Mouse (Mus musculus) intestine, embryonic 15.5 days (tissue): Measurements from ENCODE around the gene Mplkip. TPM values are rescaled to one million over a fixed set of nuclear protein-coding genes. Genes with fewer than 3 reads are reported as not detected.

Experiments
- ATAC-seq: fragments of 200-750 bp; cut with Nextera tagmentation; 2 replicates; pipeline ENCODE4 v1.8.0; 2017; ENCODE audit warnings: moderate TSS enrichment, moderate library complexity
- H3K27ac ChIP-seq: fragments of 300-500 bp; sonication (generic); 2 replicates; pipeline ENCODE4 v1.5.1; 2015; ENCODE audit warnings: mild to moderate bottlenecking, inconsistent platforms
- H3K27me3 ChIP-seq: fragments of 300-500 bp; sonication (generic); replicated peaks from 2 replicates; pipeline ENCODE4 v1.6.1; 2015; ENCODE audit warnings: inconsistent platforms
- H3K36me3 ChIP-seq: fragments of 300-500 bp; sonication (generic); 2 replicates; pipeline ENCODE4 v1.6.1; 2015; ENCODE audit warnings: inconsistent platforms
- H3K4me1 ChIP-seq: fragments of 300-500 bp; sonication (generic); replicated peaks from 2 replicates; pipeline ENCODE4 v1.6.1; 2015; ENCODE audit warnings: inconsistent platforms
- H3K4me2 ChIP-seq: fragments of 300-500 bp; sonication (generic); replicated peaks from 2 replicates; pipeline ENCODE4 v1.6.1; 2015; ENCODE audit warnings: mild to moderate bottlenecking, inconsistent platforms
- H3K4me3 ChIP-seq: fragments of 300-500 bp; sonication (generic); replicated peaks from 2 replicates; pipeline ENCODE4 v1.5.1; 2015; ENCODE audit warnings: inconsistent platforms
- H3K9ac ChIP-seq: fragments of 300-500 bp; sonication (generic); 2 replicates; pipeline ENCODE4 v1.6.1; 2015; ENCODE audit warnings: inconsistent platforms
- H3K9me3 ChIP-seq: fragments of 300-500 bp; sonication (generic); 2 replicates; pipeline ENCODE4 v1.6.1; 2016; ENCODE audit warnings: inconsistent platforms
- WGBS: fragments of 180-500 bp; shearing (Covaris S2); methylation state at CpG from one replicate; pipeline ENCODE4 v1.1.7; 2015; 5-methylcytosine and 5-hydroxymethylcytosine counted together
- polyA plus RNA-seq: library from polyadenylated mRNA; unstranded; fragments of >200 nt; fragmentation: Nextera tagmentation; extraction: Ambion mirVana; gene quantifications from 2 replicates; pipeline ENCODE4 v1.2.1, GENCODE M21; 2015

Mplkip gene
- polyA plus RNA-seq, result 44.4 and 49.6 TPM in 2 replicates

DNA sequence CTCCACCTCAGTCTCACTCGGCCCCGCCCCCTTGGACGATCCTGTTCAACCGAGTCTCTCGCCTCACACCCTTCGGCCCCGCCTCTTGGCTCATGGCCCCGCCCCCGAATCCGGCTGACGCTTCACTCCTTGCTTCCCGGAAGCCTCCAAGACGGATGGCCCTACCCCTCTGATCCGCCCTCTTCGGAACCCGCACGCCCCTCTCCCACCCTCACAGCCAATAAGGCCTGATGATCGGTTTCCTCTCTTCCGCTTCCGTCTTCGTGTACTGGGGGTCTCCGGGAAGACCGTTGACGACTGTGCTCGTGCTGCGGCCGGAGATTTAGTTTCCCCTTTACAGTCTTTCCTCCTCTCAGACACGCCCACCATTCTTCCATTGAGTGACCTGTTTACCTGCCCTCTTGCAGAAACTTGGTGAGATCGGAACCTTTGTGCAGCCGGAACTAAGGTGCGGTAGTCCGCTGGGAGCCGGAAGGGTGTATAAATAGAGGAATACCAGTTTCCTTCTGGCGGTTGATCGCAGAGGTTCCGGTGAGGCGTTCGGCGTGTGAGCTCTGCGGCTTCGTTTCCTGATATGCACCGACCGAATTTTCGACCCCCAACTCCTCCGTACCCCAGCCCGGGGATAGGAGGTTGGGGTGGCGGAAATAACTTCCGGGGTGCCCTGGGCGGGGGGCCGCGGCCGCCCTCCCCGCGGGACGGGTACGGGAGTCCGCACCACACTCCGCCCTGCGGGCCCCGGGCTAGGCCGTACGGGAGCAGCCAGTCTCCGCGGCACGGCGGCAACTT lies at the start of gene Mplkip, which contains the start of gene Sugct:
Gene Mplkip (plus strand): TSS at position 282 of the 789 bp plus-strand sequence.
Gene Sugct (minus strand): TSS at position 643 of the 789 bp plus-strand sequence.
- Histone ChIP-seq H3K9me3 (no peaks in the 10 kb centered on the region), H3K4me2 (peak within 1 kb of the TSS; percentile 62), H3K36me3 (no peaks in the 10 kb centered on the region), H3K4me1 (0 out of 2 replicates have a peak, but pooled peaks cover 5% of the 10 kb centered on the region), H3K27me3 (no peaks in the 10 kb centered on the region), H3K27ac (peak within 1 kb of the TSS; percentile 91), H3K9ac (peak within 1 kb of the TSS; percentile 87), H3K4me3 (peak within 1 kb of the TSS; percentile 77)
- ATAC-seq, result peak; percentile 98
- under 1% methylated on average over 66 of the region's 66 CpGs for WGBS

DNA sequence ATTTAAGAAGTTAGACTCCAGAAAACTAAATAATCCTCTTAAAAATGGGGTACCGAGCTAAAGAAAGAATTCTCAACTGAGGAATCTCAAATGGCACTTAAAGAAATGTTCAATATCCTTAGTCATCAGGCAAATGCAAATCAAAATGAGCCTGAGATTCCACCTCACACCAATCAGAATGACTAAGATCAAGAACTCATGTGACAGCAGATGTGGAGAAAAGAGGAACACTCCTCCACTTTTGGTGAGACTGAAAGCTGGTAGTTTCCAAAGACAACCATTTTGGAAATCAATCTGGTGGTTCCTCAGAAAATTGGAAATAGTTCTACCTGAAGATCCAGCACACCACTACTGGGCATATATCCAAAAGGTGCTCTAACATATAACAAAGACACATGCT lies 27.6 kb upstream of the Mplkip start:
- Histone ChIP-seq H3K27me3 (no peaks in the 10 kb centered on the region), H3K4me2 (no peak overlapping the region), H3K36me3 (no peaks in the 10 kb centered on the region), H3K27ac (no peak overlapping the region), H3K4me3 (no peak overlapping the region), H3K4me1 (no peaks in the 10 kb centered on the region), H3K9ac (no peak overlapping the region), H3K9me3 (no peaks in the 10 kb centered on the region)
- no peak for ATAC-seq
- 79% methylated on average over 1 of the region's 1 CpGs for WGBS

DNA sequence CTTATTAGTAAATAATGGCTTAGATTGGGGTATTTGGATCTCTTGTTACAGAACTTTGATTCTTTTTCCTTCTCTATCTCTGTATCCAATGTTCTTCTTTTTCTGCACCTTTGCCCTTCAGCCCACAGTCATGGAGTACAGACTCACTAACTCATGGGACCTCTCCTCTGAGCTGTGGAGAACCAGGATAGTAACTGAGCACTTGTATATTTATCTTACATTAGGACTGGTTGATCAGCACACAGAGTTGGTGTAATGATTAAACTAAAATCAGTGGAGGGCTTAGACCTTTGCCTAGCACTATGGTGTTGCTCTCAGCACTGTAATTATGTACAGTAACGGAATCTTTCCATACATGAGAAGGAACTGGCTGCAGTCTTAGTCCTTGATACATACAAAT lies 23.9 kb upstream of the Mplkip start:
- WGBS, result 62% methylated on average over 1 of the region's 1 CpGs

DNA sequence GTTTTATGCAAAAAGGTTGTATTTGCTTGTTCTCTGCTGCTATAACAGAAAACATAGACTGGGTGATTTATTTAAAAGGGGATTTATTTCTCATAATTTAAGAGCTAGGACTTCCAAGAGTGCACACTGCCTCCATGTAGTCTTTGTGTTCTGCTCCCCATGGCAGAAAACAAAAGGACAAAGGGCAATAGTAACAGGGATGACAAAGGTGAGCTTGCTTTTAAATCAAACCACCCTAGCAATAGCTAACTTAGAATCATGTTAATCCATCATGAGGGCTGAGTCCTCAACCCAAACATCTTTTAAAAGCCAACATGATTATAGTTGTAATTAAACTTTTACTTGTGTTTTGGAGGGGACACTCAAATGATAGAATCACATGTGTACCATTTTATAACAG lies 5.5 kb upstream of the Mplkip start:
- ATAC-seq, result no peak
- H3K4me2 ChIP-seq, result no peak overlapping the region
- H3K27me3 ChIP-seq, result no peaks in the 10 kb centered on the region
- H3K9ac ChIP-seq, result no peak overlapping the region
- peaks cover 7% of the 10 kb centered on the region; the same call in 1 of the 2 replicates for H3K4me1 ChIP-seq
- no peaks in the 10 kb centered on the region for H3K9me3 ChIP-seq
- H3K4me3 ChIP-seq, result no peak overlapping the region
- no peaks in the 10 kb centered on the region for H3K36me3 ChIP-seq
- H3K27ac ChIP-seq, result no peak overlapping the region

More for the DNA sequence above, 23.9 kb upstream of the Mplkip start:
- no peak overlapping the region for H3K4me2 ChIP-seq
- H3K27me3 ChIP-seq, result no peaks in the 10 kb centered on the region
- H3K27ac ChIP-seq, result no peak overlapping the region
- no peak for ATAC-seq
- H3K36me3 ChIP-seq, result no peaks in the 10 kb centered on the region
- H3K4me1 ChIP-seq, result no peaks in the 10 kb centered on the region
- H3K9ac ChIP-seq, result no peak overlapping the region
- H3K9me3 ChIP-seq, result no peaks in the 10 kb centered on the region
- no peak overlapping the region for H3K4me3 ChIP-seq

DNA sequence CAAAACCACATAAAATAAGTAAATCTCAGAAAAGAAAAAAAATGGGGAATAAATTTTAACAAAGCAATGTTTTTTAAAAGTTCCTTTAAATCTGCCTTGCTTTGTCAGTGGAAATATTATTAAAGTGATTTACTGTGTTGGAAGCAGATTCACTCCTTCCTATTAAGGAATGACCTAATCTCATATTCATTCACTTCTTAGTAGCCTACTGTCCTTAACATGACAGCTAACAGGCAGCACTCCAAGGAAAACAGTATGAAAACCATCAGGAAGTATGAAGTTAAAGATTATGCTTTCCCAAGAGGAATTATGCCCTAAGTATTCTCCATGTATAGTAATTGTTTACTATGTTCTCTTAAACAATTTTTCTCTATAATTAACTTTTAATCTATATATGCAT lies 4.3 kb upstream of the Mplkip start:
- Histone ChIP-seq H3K27ac (no peak overlapping the region), H3K4me2 (no peak overlapping the region), H3K4me1 (peaks cover 7% of the 10 kb centered on the region; the same call in 1 of the 2 replicates), H3K36me3 (no peaks in the 10 kb centered on the region), H3K4me3 (no peak overlapping the region), H3K9me3 (no peaks in the 10 kb centered on the region), H3K27me3 (no peaks in the 10 kb centered on the region), H3K9ac (no peak overlapping the region)
- ATAC-seq, result no peak

DNA sequence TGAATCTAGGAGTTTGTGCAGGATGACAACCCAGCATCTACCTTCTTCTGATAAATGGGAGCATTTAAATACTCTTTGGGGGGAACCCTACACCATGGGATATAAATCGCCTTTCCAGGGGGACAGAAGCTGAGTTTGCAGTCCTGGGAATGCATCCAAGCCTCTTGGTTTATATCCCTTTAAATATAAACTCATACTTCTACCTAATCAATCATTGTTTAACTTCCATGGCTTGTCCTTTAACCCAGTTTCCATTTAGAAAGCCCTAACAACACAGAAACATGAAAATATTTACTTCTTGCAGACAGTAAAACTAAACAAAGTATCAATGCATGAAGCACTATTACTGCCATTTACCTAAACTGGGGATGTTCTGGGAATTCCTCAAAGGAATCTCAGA lies 3.6 kb upstream of the Mplkip start:
- Histone ChIP-seq H3K9me3 (no peaks in the 10 kb centered on the region), H3K27me3 (no peaks in the 10 kb centered on the region), H3K4me1 (peaks cover 7% of the 10 kb centered on the region; the same call in 1 of the 2 replicates), H3K4me3 (no peak overlapping the region), H3K4me2 (no peak overlapping the region), H3K36me3 (no peaks in the 10 kb centered on the region), H3K27ac (no peak overlapping the region), H3K9ac (no peak overlapping the region)
- WGBS, result 52% methylated on average over 1 of the region's 1 CpGs
- no peak for ATAC-seq

DNA sequence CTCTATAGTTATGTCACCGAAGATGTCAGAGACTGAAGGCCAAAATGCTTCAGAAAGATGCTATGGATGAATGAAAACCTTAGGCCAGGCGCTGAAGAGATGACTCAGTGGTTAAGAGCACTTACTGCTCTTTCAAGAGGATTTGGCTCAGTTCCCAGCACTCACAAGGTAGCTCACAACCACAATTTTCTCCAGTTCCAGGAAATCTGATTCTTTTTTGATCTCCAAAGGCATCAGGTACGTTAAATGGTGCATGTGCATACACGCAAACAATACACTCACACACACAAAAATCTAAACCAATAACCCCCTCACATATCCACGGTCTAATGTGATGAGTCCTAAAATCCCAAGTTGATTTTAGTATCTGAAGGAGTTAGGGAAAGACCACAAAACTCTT lies 1.2 kb upstream of the Mplkip start:
- no peak overlapping the region; the same call in 1 of the 2 replicates for H3K4me3 ChIP-seq
- peaks cover 7% of the 10 kb centered on the region; the same call in 1 of the 2 replicates for H3K4me1 ChIP-seq
- no peak overlapping the region for H3K9ac ChIP-seq
- H3K4me2 ChIP-seq, result peak overlapping the region; percentile 62
- WGBS, result 63% methylated on average over 5 of the region's 5 CpGs
- no peaks in the 10 kb centered on the region for H3K27me3 ChIP-seq
- H3K9me3 ChIP-seq, result no peaks in the 10 kb centered on the region
- no peaks in the 10 kb centered on the region for H3K36me3 ChIP-seq
- H3K27ac ChIP-seq, result no peak overlapping the region
- ATAC-seq, result no peak

DNA sequence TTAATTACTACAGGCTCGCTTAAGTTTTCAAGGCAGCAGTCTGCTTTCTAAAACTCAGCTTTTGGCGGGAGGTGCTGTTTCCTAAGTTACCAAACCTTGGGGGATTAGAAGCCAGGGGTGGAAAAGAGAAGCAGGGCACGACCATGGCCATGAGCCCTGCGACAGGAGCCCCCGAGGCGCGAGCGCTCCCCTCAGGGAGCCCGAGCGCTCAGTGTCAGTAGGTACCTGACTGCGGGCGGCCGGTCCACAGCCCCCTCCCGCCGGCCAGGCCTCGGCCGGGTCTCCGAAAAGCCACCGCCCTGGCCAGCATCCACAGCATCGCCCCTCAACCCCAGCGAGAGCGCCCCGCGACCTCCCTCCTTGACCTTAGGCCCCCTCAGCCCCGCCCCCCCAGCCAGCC lies 578 bp upstream of the Mplkip start:
- ATAC-seq, result peak; percentile 77
- 2% methylated on average over 19 of the region's 25 CpGs for WGBS
- Histone ChIP-seq H3K4me3 (peak overlapping the region; percentile 77), H3K27me3 (no peaks in the 10 kb centered on the region), H3K4me2 (peak overlapping the region; percentile 62), H3K27ac (peak overlapping the region; percentile 82), H3K9ac (peak overlapping the region; percentile 70), H3K4me1 (peaks cover 7% of the 10 kb centered on the region; the same call in 1 of the 2 replicates), H3K9me3 (no peaks in the 10 kb centered on the region), H3K36me3 (no peaks in the 10 kb centered on the region)

DNA sequence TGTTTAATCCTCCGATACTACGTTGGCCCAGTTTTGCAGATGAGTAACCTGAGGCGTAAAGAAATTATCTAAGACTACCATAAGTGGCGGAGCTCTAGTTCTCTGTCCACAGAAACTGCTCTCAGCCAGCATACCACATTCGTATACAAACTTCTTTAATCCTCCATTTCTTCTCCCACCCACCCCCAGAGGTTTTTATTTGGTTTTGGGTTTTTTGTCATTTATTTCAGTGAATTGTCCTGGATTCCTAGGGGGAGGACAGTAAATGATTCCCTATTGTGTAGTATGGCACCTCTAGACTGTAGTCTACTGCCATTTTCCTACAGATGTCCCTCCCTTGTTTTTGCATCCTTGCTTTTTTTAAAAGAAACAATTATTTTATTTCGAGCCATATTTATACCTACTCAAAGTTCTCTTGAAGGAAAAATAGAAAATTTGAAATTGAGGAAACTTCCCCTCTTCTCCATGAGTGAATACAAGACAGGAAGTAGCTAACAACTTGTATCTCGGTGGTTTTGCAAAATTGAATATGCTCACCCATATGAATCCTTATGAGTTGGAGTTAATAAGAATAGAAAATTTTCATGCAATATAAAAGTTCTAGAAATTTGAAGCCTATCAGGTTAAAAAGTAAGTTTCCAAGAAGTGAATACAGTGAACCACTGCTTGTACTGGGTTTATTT lies 1.0 kb downstream of the Mplkip start:
- H3K4me3 ChIP-seq, result peak overlapping the region; percentile 77
- peak overlapping the region; percentile 91 for H3K27ac ChIP-seq
- WGBS, result 8% methylated on average over 7 of the region's 7 CpGs
- H3K9me3 ChIP-seq, result no peaks in the 10 kb centered on the region
- H3K36me3 ChIP-seq, result no peaks in the 10 kb centered on the region
- H3K9ac ChIP-seq, result peak overlapping the region; percentile 87
- H3K4me1 ChIP-seq, result 0 out of 2 replicates have a peak, but pooled peaks cover 5% of the 10 kb centered on the region
- H3K27me3 ChIP-seq, result no peaks in the 10 kb centered on the region
- ATAC-seq, result no peak
- peak overlapping the region; percentile 61 for H3K4me2 ChIP-seq

DNA sequence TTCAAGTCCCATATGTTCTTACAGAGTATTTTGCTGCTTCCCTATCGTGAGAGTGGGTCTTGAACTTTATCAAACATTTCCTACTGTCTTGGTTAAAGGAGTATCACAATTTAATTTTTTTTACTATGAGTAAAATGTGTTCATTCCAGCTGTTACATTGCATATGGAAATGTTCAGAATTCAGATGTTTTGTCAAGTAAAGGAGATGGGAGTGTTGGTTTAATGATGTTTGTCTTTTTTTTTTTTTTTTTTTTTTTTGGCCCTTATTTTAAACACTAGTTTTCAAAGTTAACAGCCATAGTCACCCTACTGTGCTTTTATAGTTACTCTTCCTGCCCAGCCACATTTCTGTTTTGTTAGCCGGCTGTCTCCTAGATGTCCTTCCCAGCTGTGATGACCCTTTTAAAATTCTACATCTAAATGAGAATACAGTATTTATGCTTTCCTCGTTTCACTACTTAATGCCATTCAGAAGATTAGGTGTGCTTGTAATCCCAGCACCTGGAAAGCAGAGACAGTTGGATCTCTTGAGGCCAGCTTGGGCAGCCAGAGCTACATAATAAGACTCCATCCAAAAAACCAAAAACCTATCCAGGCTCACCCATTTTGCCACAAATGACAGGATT lies 5.2 kb downstream of the Mplkip start:
- no peak overlapping the region for H3K27ac ChIP-seq
- no peaks in the 10 kb centered on the region for H3K36me3 ChIP-seq
- no peak overlapping the region for H3K4me3 ChIP-seq
- no peak overlapping the region for H3K9ac ChIP-seq
- H3K27me3 ChIP-seq, result no peaks in the 10 kb centered on the region
- H3K9me3 ChIP-seq, result no peaks in the 10 kb centered on the region
- ATAC-seq, result no peak
- WGBS, result 86% methylated on average over 3 of the region's 3 CpGs
- no peak overlapping the region for H3K4me2 ChIP-seq
- H3K4me1 ChIP-seq, result no peaks in the 10 kb centered on the region

DNA sequence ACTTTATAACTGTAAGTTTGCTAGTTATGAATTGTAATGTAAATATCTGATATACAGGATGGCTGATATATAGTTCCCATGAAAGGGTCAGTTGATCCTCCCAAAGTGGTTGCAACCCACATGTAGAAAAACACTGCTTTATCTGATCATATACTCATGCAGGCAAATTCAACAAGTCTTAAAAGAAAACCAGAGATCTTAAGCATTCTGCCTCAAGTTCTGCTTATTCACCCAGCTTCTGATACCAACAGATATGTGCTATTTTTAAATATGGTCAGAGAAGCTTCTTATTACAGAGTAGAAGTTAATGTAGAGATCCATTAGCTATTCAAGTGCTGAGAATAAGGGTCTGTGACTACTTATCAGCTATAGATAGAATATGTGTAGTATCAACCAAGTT lies 6.3 kb downstream of the Mplkip start:
- no peak overlapping the region for H3K27ac ChIP-seq
- H3K4me1 ChIP-seq, result no peaks in the 10 kb centered on the region
- ATAC-seq, result no peak
- H3K36me3 ChIP-seq, result no peaks in the 10 kb centered on the region
- no peak overlapping the region for H3K9ac ChIP-seq
- H3K4me3 ChIP-seq, result no peak overlapping the region
- H3K27me3 ChIP-seq, result no peaks in the 10 kb centered on the region
- H3K4me2 ChIP-seq, result no peak overlapping the region
- H3K9me3 ChIP-seq, result no peaks in the 10 kb centered on the region

DNA sequence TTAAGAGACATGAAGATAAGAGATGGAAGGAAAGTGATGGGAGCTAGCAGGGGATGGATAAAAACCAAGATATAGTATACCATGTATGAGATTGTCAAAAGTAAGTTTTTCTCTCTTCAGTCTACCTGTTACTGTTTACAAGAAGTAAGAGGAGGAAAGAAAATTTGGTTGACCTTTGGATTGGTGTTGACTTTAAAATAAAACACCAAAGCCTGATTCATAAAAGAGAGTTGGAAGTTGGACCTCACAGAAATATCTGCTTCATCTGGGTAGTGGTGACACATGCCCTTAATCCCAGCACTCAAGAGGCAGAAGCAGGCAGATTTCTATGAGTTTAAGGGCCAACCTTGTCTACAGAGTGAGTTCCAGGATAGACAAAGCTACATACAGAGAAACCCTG lies 7.3 kb downstream of the Mplkip start:
- Histone ChIP-seq H3K4me3 (no peak overlapping the region), H3K4me2 (no peak overlapping the region), H3K27me3 (no peaks in the 10 kb centered on the region), H3K4me1 (no peaks in the 10 kb centered on the region), H3K27ac (no peak overlapping the region), H3K36me3 (no peaks in the 10 kb centered on the region), H3K9me3 (no peaks in the 10 kb centered on the region), H3K9ac (no peak overlapping the region)
- no peak for ATAC-seq
